Mouse (Mus musculus) MEL (cell line): Measurements from ENCODE around the gene St7l. TPM values are rescaled to one million over a fixed set of nuclear protein-coding genes. Genes with fewer than 3 reads are reported as not detected.

Experiments used
- DNase-seq: peaks from one replicate; pipeline ENCODE4 v3.0.0; 2011; ENCODE audit warnings: low read depth, low spot score
- H3K27ac ChIP-seq: 2 replicates; pipeline ENCODE4 v1.5.1; 2012; ENCODE audit warnings: low read depth, mild to moderate bottlenecking, control low read depth, low read length, moderate library complexity; ENCODE audit not compliant: control insufficient read depth
- H3K27me3 ChIP-seq, 2 experiments: fragments of 150-350 bp in 1 of 2; sonication (generic) in 1 of 2; 2 replicates each; pipeline ENCODE4 v1.6.1; 2012; ENCODE audit warnings: low read length in 2 of 2, mild to moderate bottlenecking in 2 of 2, improper control_type of control experiment in 1 of 2, moderate library complexity in 1 of 2; ENCODE audit not compliant: insufficient read depth in 2 of 2, control insufficient read depth in 1 of 2
- H3K36me3 ChIP-seq, 2 experiments: 2 replicates each; pipeline ENCODE4 v1.6.1; 2012 to 2014; ENCODE audit warnings: low read length in 2 of 2, improper control_type of control experiment in 1 of 2, inconsistent platforms in 1 of 2, mild to moderate bottlenecking in 1 of 2; ENCODE audit not compliant: insufficient read depth in 2 of 2, control insufficient read depth in 1 of 2
- H3K4me1 ChIP-seq, 2 experiments: fragments of 150-350 bp in 1 of 2; sonication (generic) in 1 of 2; 2 replicates each; pipeline ENCODE4 v1.6.1; 2012; ENCODE audit warnings: low read length in 2 of 2, improper control_type of control experiment in 1 of 2, mild to moderate bottlenecking in 1 of 2; ENCODE audit not compliant: insufficient read depth in 2 of 2, control insufficient read depth in 1 of 2
- H3K4me3 ChIP-seq, 2 experiments: fragments of 150-350 bp in 1 of 2; sonication (generic) in 1 of 2; 2 replicates each; pipeline ENCODE4 v1.5.1; 2012; ENCODE audit warnings: low read depth in 2 of 2, low read length in 2 of 2, mild to moderate bottlenecking in 2 of 2, moderate library complexity in 2 of 2, control low read depth in 1 of 2, improper control_type of control experiment in 1 of 2; ENCODE audit not compliant: control insufficient read depth in 1 of 2, insufficient read depth in 1 of 2
- H3K79me2 ChIP-seq: 2 replicates; pipeline ENCODE4 v1.6.1; 2012; ENCODE audit warnings: mild to moderate bottlenecking, low read length, moderate library complexity; ENCODE audit not compliant: control insufficient read depth, poor library complexity, insufficient read depth
- H3K9ac ChIP-seq: 2 replicates; pipeline ENCODE4 v1.6.1; 2012; ENCODE audit warnings: low read depth, mild to moderate bottlenecking, control low read depth, low read length, moderate library complexity; ENCODE audit not compliant: control insufficient read depth, poor library complexity, severe bottlenecking
- H3K9me3 ChIP-seq: fragments of 150-350 bp; sonication (generic); replicated peaks from 2 replicates; pipeline ENCODE4 v1.6.1; 2012; ENCODE audit warnings: mild to moderate bottlenecking, low read length, improper control_type of control experiment, moderate library complexity; ENCODE audit not compliant: insufficient read depth
- BHLHE40 ChIP-seq: IDR thresholded peaks from 2 replicates; pipeline ENCODE4 v1.6.1; 2012; ENCODE audit warnings: low read depth, mild to moderate bottlenecking, inconsistent platforms, low read length, improper control_type of control experiment, borderline replicate concordance
- CHD1 ChIP-seq: IDR thresholded peaks from 2 replicates; pipeline ENCODE4 v1.6.1; 2012; ENCODE audit warnings: low read depth, mild to moderate bottlenecking, inconsistent platforms, low read length, improper control_type of control experiment
- CTCF ChIP-seq, 3 experiments: IDR thresholded peaks in 2 of 3; conservative IDR thresholded peaks in 1 of 3; 2 replicates each; pipeline ENCODE4 v1.5.1; 2011 to 2012; ENCODE audit warnings: low read length in 3 of 3, low read depth in 2 of 3, mild to moderate bottlenecking in 2 of 3, improper control_type of control experiment in 1 of 3, inconsistent platforms in 1 of 3, mixed read lengths in 1 of 3, moderate library complexity in 1 of 3; ENCODE audit not compliant: control insufficient read depth in 1 of 3, insufficient read depth in 1 of 3, poor library complexity in 1 of 3, severe bottlenecking in 1 of 3
- E2F4 ChIP-seq: IDR thresholded peaks from 2 replicates; pipeline ENCODE4 v1.6.1; 2011; ENCODE audit warnings: low read depth, low read length, improper control_type of control experiment, borderline replicate concordance
- EP300 ChIP-seq, 2 experiments: IDR thresholded peaks; 2 replicates each; pipeline ENCODE4 v1.6.1; 2011; ENCODE audit warnings: improper control_type of control experiment in 2 of 2, low read length in 2 of 2, low read depth in 1 of 2, mild to moderate bottlenecking in 1 of 2
- GABPA ChIP-seq: IDR thresholded peaks from 2 replicates; pipeline ENCODE4 v1.6.1; 2012; ENCODE audit warnings: low read depth, mild to moderate bottlenecking, inconsistent platforms, low read length, improper control_type of control experiment, moderate library complexity
- HCFC1 ChIP-seq: IDR thresholded peaks from 2 replicates; pipeline ENCODE4 v1.6.1; 2012; ENCODE audit warnings: low read depth, mild to moderate bottlenecking, inconsistent platforms, low read length, improper control_type of control experiment, moderate library complexity
- MAFK ChIP-seq: IDR thresholded peaks from 2 replicates; pipeline ENCODE4 v1.6.1; 2011; ENCODE audit warnings: low read depth, mild to moderate bottlenecking, low read length, improper control_type of control experiment, borderline replicate concordance
- MAX ChIP-seq: IDR thresholded peaks from 2 replicates; pipeline ENCODE4 v1.6.1; 2011; ENCODE audit warnings: low read length, improper control_type of control experiment
- MAZ ChIP-seq: IDR thresholded peaks from 2 replicates; pipeline ENCODE4 v1.6.1; 2012; ENCODE audit warnings: low read depth, mild to moderate bottlenecking, inconsistent platforms, low read length, improper control_type of control experiment
- MYB ChIP-seq: IDR thresholded peaks from 2 replicates; pipeline ENCODE4 v1.6.1; 2011; ENCODE audit warnings: mild to moderate bottlenecking, low read depth, low read length, improper control_type of control experiment
- MYC ChIP-seq: IDR thresholded peaks from 2 replicates; pipeline ENCODE4 v1.6.1; 2011; ENCODE audit warnings: low read depth, mild to moderate bottlenecking, low read length, improper control_type of control experiment, moderate library complexity
- POLR2A ChIP-seq, 2 experiments: IDR thresholded peaks; 2 replicates each; pipeline ENCODE4 v1.6.1; 2011 to 2012; ENCODE audit warnings: low read length in 2 of 2, mild to moderate bottlenecking in 2 of 2, control low read depth in 1 of 2, improper control_type of control experiment in 1 of 2, low read depth in 1 of 2, moderate library complexity in 1 of 2; ENCODE audit not compliant: control insufficient read depth in 1 of 2, insufficient read depth in 1 of 2, poor library complexity in 1 of 2
- RCOR1 ChIP-seq: IDR thresholded peaks from 2 replicates; pipeline ENCODE4 v1.6.1; 2012; ENCODE audit warnings: low read depth, mild to moderate bottlenecking, inconsistent platforms, low read length, improper control_type of control experiment
- SIN3A ChIP-seq: IDR thresholded peaks from 2 replicates; pipeline ENCODE4 v1.6.1; 2012; ENCODE audit warnings: low read length, improper control_type of control experiment, inconsistent platforms
- SMC3 ChIP-seq: IDR thresholded peaks from 2 replicates; pipeline ENCODE4 v1.6.1; 2011; ENCODE audit warnings: low read depth, low read length, improper control_type of control experiment
- TBP ChIP-seq: IDR thresholded peaks from 2 replicates; pipeline ENCODE4 v1.8.0; 2011; ENCODE audit warnings: low read depth, low read length, improper control_type of control experiment
- USF1 ChIP-seq: IDR thresholded peaks from 2 replicates; pipeline ENCODE4 v1.6.1; 2014; ENCODE audit warnings: low read depth, mild to moderate bottlenecking, inconsistent platforms, low read length, improper control_type of control experiment, moderate library complexity
- USF2 ChIP-seq, 2 experiments: IDR thresholded peaks; 2 replicates each; pipeline ENCODE4 v1.6.1; 2011 to 2012; ENCODE audit warnings: improper control_type of control experiment in 2 of 2, low read length in 2 of 2, borderline replicate concordance in 1 of 2, inconsistent platforms in 1 of 2, low read depth in 1 of 2, mild to moderate bottlenecking in 1 of 2; ENCODE audit not compliant: insufficient read depth in 1 of 2
- ZKSCAN1 ChIP-seq: IDR thresholded peaks from 2 replicates; pipeline ENCODE4 v1.6.1; 2012; ENCODE audit warnings: low read depth, mild to moderate bottlenecking, inconsistent platforms, low read length, improper control_type of control experiment, moderate library complexity
- ZMIZ1 ChIP-seq: IDR thresholded peaks from 2 replicates; pipeline ENCODE4 v1.6.1; 2012; ENCODE audit warnings: low read depth, mild to moderate bottlenecking, inconsistent platforms, low read length, improper control_type of control experiment, moderate library complexity
- ZNF384 ChIP-seq: IDR thresholded peaks from 2 replicates; pipeline ENCODE4 v1.6.1; 2012; ENCODE audit warnings: low read depth, mild to moderate bottlenecking, inconsistent platforms, low read length, improper control_type of control experiment
- polyA plus RNA-seq, 2 experiments: library from polyadenylated mRNA; stranded (reverse) in 1 of 2; unstranded in 1 of 2; fragments of >175 nt in 1 of 2; fragments of >200 nt in 1 of 2; gene quantifications; 2 replicates each; pipeline versions ENCODE4 v1.2.1 to v1.2.4; 2012; ENCODE audit warnings: low replicate concordance in 2 of 2, low read depth in 1 of 2; ENCODE audit not compliant: insufficient read length in 2 of 2, insufficient read depth in 1 of 2, missing spikeins in 1 of 2
- total RNA-seq: library from RNA; depleted of rRNA; stranded (reverse); fragments of 300-350 nt; gene quantifications from 2 replicates; pipeline ENCODE4 v1.2.3, GENCODE M21; 2012

St7l gene
- total and polyA plus RNA-seq, 3 experiments, result 8.0 to 8.6 TPM; not detected in 1

DNA sequence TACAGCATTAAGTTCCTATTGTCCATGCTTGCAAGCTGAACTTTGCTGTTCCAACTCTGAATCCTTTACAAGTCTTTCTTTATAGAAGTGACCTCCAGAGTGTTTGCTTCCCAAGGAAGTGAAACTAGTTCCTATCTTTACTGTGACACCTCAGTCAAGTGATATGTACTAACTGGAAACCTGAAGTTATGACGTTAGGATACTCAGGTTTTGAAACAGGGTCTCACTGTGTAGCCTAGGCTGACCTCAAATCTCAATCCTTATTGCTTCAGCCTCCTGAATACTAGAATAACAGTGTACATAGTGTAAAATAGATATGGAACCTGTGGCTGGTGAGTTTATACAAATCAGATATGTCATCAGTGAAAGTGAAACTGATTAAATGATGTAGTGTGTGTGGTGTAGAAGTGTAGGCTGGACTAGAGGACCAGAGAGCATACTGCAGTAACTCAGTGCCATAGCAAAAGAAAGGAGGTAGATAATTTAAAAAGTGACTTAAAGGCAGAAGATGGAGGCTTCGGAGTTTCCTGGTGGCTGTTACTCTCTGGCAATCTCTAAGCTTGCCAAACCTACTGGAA lies 74.0 kb downstream of the St7l start:
- no peaks in the 10 kb centered on the region for H3K4me1 ChIP-seq
- H3K79me2 ChIP-seq, result no peaks in the 10 kb centered on the region
- H3K27ac ChIP-seq, result no peak overlapping the region
- H3K9me3 ChIP-seq, result no peaks in the 10 kb centered on the region
- no peak overlapping the region for H3K9ac ChIP-seq
- no peak for TF ChIP-seq MAZ
- no peak for DNase-seq
- no peak overlapping the region for H3K4me3 ChIP-seq
- no peaks in the 10 kb centered on the region for H3K27me3 ChIP-seq
- H3K36me3 ChIP-seq, result no peaks in the 10 kb centered on the region

DNA sequence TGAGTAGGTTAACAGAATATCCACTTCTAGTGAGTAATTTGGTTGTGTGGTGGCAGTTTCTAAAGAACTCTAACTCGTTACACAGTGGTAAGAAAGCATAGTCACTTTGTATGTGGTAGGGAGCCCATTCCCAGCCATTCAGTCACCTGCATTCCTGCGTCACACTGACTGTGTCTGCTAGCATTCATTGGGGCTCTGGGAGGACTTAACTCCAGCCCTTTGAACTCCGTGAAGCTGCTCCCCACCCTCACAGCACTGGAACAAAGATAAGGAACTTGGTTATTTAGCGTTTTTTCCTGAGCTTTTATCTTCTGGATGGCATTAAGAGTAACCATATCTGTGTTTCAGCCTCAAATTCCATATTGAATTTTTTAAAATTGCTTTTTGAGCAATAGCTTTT lies 74.5 kb downstream of the St7l start:
- no peaks in the 10 kb centered on the region for H3K27me3 ChIP-seq
- no peak for DNase-seq
- H3K9me3 ChIP-seq, result no peaks in the 10 kb centered on the region
- TF ChIP-seq SMC3 (no peak), GABPA (no peak), TBP (no peak), HCFC1 (no peak), MYC (no peak), E2F4 (no peak), MAZ (no peak), ZKSCAN1 (no peak), ZNF384 (no peak), EP300 (IDR thresholded peaks at IDR 0.05; ENCODE audit: low read depth in 1 of 2, low read length in 2 of 2) (no peak), USF2 (IDR thresholded peaks at IDR 0.05; ENCODE audit: borderline replicate concordance in 1 of 2, insufficient read depth in 1 of 2, low read depth in 1 of 2, low read length in 2 of 2) (no peak)
- TF ChIP-seq, all 39 proteins: peak for 0
- Histone ChIP-seq H3K79me2 (no peaks in the 10 kb centered on the region), H3K9ac (no peak overlapping the region), H3K36me3 (no peaks in the 10 kb centered on the region), H3K4me1 (no peaks in the 10 kb centered on the region), H3K4me3 (no peak overlapping the region), H3K27ac (no peak overlapping the region)

DNA sequence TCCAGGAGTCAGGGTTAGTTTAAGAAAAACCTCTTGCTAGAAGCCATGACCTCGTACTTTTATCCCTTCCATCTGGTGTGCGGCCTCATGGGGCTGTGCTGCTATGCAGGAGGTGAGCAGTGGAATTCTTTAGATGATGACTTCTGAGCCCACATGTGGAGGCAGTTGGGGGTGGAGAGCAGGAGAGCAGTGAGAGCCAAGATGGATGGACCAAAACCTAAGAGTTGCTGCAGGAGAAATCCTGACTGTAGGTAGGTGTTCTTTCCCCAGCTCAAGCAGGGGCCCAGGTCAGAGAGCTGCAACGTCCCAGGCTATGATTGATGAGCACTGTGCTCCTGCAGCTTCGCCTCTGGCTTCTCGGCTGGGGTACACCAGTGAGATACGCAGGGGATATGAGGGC lies 76.9 kb downstream of the St7l start:
- no peaks in the 10 kb centered on the region for H3K36me3 ChIP-seq
- H3K4me1 ChIP-seq, result no peaks in the 10 kb centered on the region
- no peaks in the 10 kb centered on the region for H3K27me3 ChIP-seq
- TF ChIP-seq MAFK (no peak), MYB (no peak), MAX (no peak), GABPA (no peak), RCOR1 (no peak), HCFC1 (no peak), SMC3 (no peak), EP300 (IDR thresholded peaks at IDR 0.05; ENCODE audit: low read depth in 1 of 2, low read length in 2 of 2) (no peak), POLR2A (IDR thresholded peaks at IDR 0.05; ENCODE audit: control insufficient read depth in 1 of 2, insufficient read depth in 1 of 2, low read depth in 1 of 2, low read length in 2 of 2, poor library complexity in 1 of 2) (no peak), TBP (no peak), ZNF384 (no peak), ZMIZ1 (no peak), SIN3A (no peak), USF1 (no peak), MAZ (no peak), CHD1 (no peak), BHLHE40 (no peak), CTCF (IDR thresholded peaks at IDR 0.05 in 2 of 3, conservative IDR thresholded peaks at IDR 0.05 in 1 of 3; ENCODE audit: control insufficient read depth in 1 of 3, insufficient read depth in 1 of 3, low read depth in 2 of 3, low read length in 3 of 3, poor library complexity in 1 of 3, severe bottlenecking in 1 of 3) (no peak)
- no peak overlapping the region for H3K4me3 ChIP-seq
- H3K79me2 ChIP-seq, result no peaks in the 10 kb centered on the region
- no peak for DNase-seq
- no peaks in the 10 kb centered on the region for H3K9me3 ChIP-seq
- H3K9ac ChIP-seq, result no peak overlapping the region
- no peak overlapping the region for H3K27ac ChIP-seq
